Mouse (Mus musculus) heart, embryonic 15.5 days (tissue): ENCODE measurements around the gene Clic1. TPM values are rescaled to one million over a fixed set of nuclear protein-coding genes. Genes with fewer than 3 reads are reported as not detected.

Source experiments
- ATAC-seq: fragments of 200-750 bp; cut with Nextera tagmentation; replicated peaks from 2 replicates; pipeline ENCODE4 v1.8.0; 2017; ENCODE audit warnings: low read depth, moderate TSS enrichment; ENCODE audit not compliant: insufficient number of reproducible peaks, insufficient read depth, low FRiP score
- H3K27ac ChIP-seq: fragments of 300-500 bp; sonication (generic); 2 replicates; pipeline ENCODE4 v1.5.1; 2015; ENCODE audit warnings: mild to moderate bottlenecking, inconsistent platforms
- H3K27me3 ChIP-seq: fragments of 300-500 bp; sonication (generic); 2 replicates; pipeline ENCODE4 v1.6.1; 2015; ENCODE audit warnings: inconsistent platforms
- H3K36me3 ChIP-seq: fragments of 300-500 bp; sonication (generic); 2 replicates; pipeline ENCODE4 v1.6.1; 2015; ENCODE audit warnings: mild to moderate bottlenecking, inconsistent platforms
- H3K4me1 ChIP-seq: fragments of 300-500 bp; sonication (generic); replicated peaks from 2 replicates; pipeline ENCODE4 v1.6.1; 2015; ENCODE audit warnings: inconsistent platforms
- H3K4me2 ChIP-seq: fragments of 300-500 bp; sonication (generic); 2 replicates; pipeline ENCODE4 v1.6.1; 2015; ENCODE audit warnings: inconsistent platforms, mild to moderate bottlenecking, moderate library complexity
- H3K4me3 ChIP-seq: fragments of 300-500 bp; sonication (generic); 2 replicates; pipeline ENCODE4 v1.5.1; 2015; ENCODE audit warnings: mild to moderate bottlenecking, inconsistent platforms
- H3K9ac ChIP-seq: fragments of 300-500 bp; sonication (generic); 2 replicates; pipeline ENCODE4 v1.6.1; 2015; ENCODE audit warnings: mild to moderate bottlenecking, inconsistent platforms
- H3K9me3 ChIP-seq: fragments of 300-500 bp; sonication (generic); replicated peaks from 2 replicates; pipeline ENCODE4 v1.6.1; 2016; ENCODE audit warnings: inconsistent platforms
- whole genome bisulfite sequencing: fragments of 180-500 bp; shearing (Covaris S2); methylation state at CpG from one replicate; pipeline ENCODE4 v1.1.7; 2015; ENCODE audit warnings: mixed read lengths; 5-methylcytosine and 5-hydroxymethylcytosine counted together
- polyA plus RNA-seq: library from polyadenylated mRNA; unstranded; fragments of >200 nt; fragmentation: Nextera tagmentation; extraction: Ambion mirVana; gene quantifications from 2 replicates; pipeline ENCODE4 v1.2.1, GENCODE M21; 2015

Gene Clic1
- polyA plus RNA-seq, 1 experiment from 2014 or later: 307 TPM

DNA sequence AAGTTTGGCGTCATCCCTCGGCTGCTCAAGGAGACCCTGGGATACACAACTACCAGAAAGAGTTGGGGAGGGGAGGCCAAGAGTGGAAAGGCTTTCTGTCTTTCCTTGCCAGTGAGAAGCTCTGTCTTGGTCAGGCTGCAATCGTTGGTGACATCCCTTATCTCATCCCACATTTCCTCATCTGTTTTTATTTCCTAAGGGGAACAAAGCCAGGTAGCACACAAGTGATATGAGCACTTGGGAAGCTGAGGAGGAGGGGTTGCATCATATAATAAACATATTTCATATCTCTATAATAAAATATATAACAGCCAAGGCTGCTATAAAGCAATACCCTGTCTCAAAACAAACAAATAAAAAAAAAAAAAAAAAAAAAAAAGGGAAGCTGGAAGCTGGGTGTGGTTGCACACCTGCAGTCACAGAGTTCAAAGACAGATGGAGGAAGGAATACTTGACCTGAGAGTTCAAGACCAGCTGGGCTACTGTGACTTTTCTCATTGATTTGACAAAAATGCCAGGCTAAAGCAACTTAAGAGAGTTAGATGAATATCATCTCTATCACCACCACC, 34.2 kb downstream of the Clic1 start:
- WGBS: 55% methylated on average over 3 of the region's 3 CpGs
- Histone ChIP-seq H3K9ac (no peak overlapping the region), H3K27ac (no peak overlapping the region), H3K27me3 (0 out of 2 replicates have a peak, but pooled peaks cover 4% of the 10 kb centered on the region), H3K4me2 (no peak overlapping the region), H3K4me1 (peaks cover 10% of the 10 kb centered on the region), H3K4me3 (no peak overlapping the region), H3K36me3 (no peaks in the 10 kb centered on the region), H3K9me3 (no peaks in the 10 kb centered on the region)
- ATAC-seq: no peak

DNA sequence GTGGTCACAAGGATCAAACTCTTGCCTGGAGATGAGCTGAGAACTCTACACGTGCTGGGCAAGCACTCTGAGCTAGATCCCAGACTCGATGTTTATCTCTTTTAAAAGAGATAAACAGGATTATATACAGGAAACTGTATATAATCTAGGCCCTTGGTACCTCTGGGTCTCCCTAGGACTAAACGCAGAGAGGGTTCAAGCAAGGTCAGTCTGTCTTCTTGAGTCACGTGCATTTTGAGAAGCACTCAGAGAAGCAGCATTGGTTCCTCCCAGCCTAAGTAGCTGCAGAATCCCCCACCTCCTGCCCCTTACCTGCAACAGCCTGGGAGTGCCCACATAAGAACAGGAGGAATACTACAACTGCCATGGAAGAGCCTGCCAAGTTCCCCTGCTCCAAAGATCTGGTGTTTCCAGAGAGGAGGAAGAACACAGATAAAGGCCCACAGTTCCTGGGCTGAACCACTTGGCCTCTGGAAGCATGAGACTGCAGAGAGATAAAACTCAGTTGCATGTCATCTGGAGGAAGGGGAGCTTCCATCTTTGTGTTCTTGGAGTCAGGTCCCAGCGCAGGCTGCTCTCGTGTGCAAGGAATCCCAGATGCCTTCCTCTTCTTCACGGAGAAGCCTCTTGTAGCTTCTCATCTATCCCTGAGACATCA, 35.6 kb downstream of the Clic1 start, which contains the start of gene Ly6g6f:
Gene Ly6g6f, minus strand, starts transcription at position 403 of the 658 bp plus-strand sequence.
- Histone ChIP-seq H3K36me3 (no peaks in the 10 kb centered on the region), H3K9ac (no peak within 1 kb of the TSS), H3K4me3 (no peak within 1 kb of the TSS), H3K27me3 (0 out of 2 replicates have a peak, but pooled peaks cover 4% of the 10 kb centered on the region), H3K4me1 (peaks cover 6% of the 10 kb centered on the region), H3K27ac (no peak within 1 kb of the TSS), H3K9me3 (no peaks in the 10 kb centered on the region), H3K4me2 (no peak within 1 kb of the TSS)
- no peak for ATAC-seq
- WGBS: 50% methylated on average over 7 of the region's 7 CpGs

DNA sequence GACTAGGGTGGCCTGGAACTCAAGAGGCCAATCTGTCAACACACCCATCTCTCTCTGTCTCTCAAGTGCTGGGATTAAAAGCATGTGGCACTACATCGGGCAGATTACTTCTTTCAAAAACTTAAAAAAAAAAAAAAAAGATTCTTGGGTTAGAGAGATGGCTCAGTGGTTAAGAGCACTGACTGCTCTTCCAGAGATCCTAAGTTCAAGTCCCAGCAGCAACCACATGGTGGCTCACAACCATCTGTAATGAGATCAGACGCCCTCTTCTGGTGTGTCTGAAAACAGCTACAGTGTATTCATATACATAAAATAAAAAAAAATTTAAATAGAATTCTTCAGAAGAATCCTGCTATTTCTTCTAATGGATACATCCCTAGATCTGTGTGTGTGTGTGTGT, 38.4 kb downstream of the Clic1 start:
- H3K9ac ChIP-seq: no peak overlapping the region
- no peak for ATAC-seq
- H3K9me3 ChIP-seq: no peaks in the 10 kb centered on the region
- H3K36me3 ChIP-seq: peaks cover 15% of the 10 kb centered on the region
- no peak overlapping the region for H3K27ac ChIP-seq
- WGBS: 29% methylated on average over 2 of the region's 2 CpGs
- no peak overlapping the region for H3K4me3 ChIP-seq
- H3K4me1 ChIP-seq: peaks cover 11% of the 10 kb centered on the region
- H3K4me2 ChIP-seq: no peak overlapping the region
- H3K27me3 ChIP-seq: no peaks in the 10 kb centered on the region

DNA sequence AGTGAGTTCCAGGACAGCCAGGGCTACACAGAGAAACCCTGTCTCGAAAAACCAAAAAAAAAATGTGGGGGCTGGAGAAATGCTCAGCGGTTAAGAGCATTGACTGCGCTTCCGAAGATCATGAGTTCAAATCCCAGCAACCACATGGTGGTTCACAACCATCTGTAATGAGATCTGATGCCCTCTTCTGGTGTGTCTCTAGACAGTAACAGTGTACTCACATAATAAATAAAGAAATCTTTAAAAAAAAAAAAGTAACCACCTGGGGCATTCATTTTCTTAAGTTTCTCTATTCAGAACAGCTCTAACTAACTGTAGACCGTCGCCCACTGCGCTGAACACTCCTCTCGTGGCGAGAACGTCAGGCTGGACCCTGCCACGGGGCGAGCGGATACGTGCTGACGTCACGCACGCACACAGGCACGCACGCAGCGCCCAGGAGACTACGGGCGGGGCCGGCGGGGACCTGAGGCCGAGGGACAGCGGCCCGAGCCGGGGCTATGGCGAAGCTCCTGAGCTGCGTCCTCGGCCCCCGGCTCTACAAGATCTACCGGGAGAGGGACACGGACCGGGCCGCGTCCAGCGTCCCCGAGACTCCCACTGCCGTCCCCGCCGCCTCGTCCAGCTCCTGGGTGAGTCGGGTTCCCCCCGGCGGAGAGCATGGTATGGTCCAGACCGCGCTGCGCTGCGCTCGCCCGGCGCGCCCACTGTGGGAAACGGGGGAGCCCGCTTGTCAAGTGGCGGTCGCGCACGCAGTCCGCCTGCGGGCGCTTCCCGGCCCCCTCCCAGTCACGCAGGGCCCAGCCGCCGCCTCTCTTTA, 39.3 kb downstream of the Clic1 start, which contains the start of gene Abhd16a:
Gene Abhd16a, plus strand, starts transcription at position 439 of the 820 bp plus-strand sequence.
- Histone ChIP-seq H3K27ac (peak within 1 kb of the TSS; percentile 95), H3K4me1 (peaks cover 11% of the 10 kb centered on the region), H3K27me3 (no peaks in the 10 kb centered on the region), H3K4me2 (peak within 1 kb of the TSS; percentile 74), H3K36me3 (peaks cover 22% of the 10 kb centered on the region), H3K9ac (peak within 1 kb of the TSS; percentile 82), H3K9me3 (no peaks in the 10 kb centered on the region), H3K4me3 (peak within 1 kb of the TSS; percentile 59)
- 3% methylated on average over 67 of the region's 67 CpGs for WGBS
- peak; percentile 97 for ATAC-seq

DNA sequence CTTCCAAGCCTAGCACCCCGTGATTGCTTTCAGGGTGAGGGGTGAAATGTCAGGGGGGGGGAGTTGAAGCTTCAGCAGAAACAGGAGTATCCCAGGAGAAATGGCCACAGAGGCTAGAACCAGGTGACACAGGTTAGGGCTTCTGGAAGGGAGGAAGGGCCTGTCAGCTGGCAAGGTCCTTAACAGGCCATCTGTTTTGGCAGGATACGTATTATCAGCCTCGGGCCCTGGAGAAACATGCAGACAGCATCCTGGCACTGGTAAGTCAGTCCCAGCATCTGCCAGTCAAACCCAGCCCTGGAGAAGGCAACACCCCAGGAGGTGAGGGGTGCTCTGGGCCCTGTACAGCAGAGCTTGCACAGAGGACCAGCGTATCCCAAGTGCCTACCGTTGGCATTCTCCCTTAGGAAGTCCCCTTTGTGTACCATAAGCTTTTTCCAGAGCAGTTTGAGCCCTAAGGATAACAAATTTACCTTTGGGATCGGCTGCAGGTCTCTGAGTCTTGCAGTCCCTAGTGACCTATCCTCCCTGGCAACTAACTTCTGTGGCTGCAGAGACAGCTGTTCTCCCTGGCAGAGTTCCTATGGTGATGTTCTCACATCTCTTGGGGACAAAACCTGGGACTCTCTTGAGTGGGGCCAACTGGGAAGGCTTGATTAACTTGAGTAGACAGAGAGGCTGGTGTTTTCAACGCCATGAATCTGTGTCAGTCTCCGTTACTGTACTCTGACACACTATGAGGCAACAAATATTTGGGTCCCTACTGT, 40.6 kb downstream of the Clic1 start:
- Histone ChIP-seq H3K36me3 (peaks cover 35% of the 10 kb centered on the region), H3K4me1 (peaks cover 11% of the 10 kb centered on the region), H3K9me3 (no peaks in the 10 kb centered on the region), H3K27me3 (no peaks in the 10 kb centered on the region), H3K4me2 (peak overlapping the region; percentile 74), H3K4me3 (peak overlapping the region; percentile 59), H3K27ac (peak overlapping the region; percentile 95), H3K9ac (peak overlapping the region; percentile 82)
- no peak for ATAC-seq
- 55% methylated on average over 8 of the region's 8 CpGs for WGBS

DNA sequence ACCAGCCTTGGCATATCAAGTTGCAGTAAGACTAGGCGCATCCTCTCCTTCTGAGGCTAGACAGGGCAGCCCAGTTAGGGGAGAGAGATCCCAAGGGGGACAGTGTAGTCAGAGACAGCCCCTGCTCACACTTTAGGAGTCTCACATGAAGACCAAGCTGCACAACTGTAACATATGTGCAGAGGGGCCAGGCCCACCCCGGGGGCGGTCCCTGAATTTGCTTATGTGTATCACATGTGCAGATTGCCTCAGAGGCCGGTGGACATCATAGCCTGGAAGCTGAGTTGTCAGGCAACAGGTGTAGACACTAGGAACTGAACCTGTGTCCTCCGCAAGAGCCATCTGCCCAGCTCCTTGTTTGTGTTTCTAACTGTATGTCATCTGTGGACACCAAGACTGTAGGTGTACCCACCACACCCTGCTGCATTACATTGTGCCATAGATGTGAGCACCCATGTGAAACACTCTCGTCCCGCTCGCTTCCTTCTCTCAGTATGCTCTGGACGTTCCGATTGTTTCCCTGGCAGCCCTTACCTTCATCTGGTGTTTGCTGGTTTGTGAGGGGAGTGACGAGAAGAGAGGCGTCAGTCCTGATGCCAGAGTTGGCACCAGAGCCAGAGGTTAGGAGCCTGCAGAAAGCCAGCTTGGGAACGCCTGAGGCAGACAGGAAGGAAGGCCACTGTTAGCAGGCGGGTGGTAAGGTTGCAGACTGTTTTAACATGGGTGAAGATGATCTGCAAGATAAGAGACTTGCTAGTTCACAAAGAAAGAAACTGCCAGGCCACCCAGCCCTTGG, 42.8 kb downstream of the Clic1 start:
- Histone ChIP-seq H3K9ac (no peak overlapping the region), H3K4me1 (peaks cover 11% of the 10 kb centered on the region), H3K4me3 (no peak overlapping the region), H3K27me3 (no peaks in the 10 kb centered on the region), H3K27ac (no peak overlapping the region), H3K4me2 (no peak overlapping the region), H3K36me3 (peaks cover 53% of the 10 kb centered on the region), H3K9me3 (no peaks in the 10 kb centered on the region)
- ATAC-seq: no peak
- 86% methylated on average over 14 of the region's 14 CpGs for WGBS

DNA sequence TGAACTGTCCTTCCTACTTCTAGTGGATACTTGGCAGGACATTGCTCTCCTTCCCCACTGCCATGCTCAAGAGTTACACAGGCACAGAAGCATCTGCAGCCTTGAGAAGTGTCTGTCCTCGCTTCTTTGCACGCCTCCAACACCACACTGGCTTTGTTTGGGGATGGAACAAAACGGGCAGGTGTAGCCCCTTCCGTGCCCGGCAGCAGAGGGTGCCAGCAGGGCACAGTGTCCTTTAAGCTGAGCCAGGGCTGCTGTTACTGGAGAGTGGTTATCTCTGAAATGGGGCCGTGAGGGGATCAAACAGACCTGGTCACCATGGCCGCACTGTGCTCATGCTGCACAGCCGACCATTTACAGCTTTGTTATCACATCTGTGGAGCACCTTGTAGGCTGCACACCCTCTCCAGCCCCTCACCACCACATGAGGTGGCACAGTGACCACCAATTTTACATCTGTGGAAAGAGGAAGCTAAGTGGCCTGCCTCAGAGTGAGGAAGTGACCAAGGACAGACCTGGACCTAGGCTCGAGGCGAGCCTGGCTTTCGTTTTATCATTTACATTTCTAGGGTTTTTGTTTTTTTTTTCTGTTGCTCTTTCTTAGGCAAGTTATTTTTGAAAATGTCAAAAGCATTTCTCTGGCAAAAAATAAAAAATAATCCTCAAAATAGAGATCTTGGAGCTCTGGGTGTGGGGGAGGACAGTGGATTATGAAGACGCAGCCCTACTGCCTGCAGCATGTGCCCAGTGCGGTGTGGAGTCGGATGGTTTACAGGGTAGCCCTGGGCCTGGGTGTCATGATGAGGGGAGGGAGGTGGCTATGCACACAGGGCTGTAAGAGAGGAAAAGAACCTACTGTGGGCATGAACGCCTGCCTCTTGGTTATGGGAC, 45.0 kb downstream of the Clic1 start:
- Histone ChIP-seq H3K4me2 (no peak overlapping the region), H3K27me3 (no peaks in the 10 kb centered on the region), H3K9me3 (no peaks in the 10 kb centered on the region), H3K27ac (no peak overlapping the region), H3K9ac (no peak overlapping the region), H3K4me1 (peaks cover 11% of the 10 kb centered on the region), H3K4me3 (no peak overlapping the region), H3K36me3 (peaks cover 72% of the 10 kb centered on the region)
- WGBS: 76% methylated on average over 15 of the region's 15 CpGs
- ATAC-seq: no peak

DNA sequence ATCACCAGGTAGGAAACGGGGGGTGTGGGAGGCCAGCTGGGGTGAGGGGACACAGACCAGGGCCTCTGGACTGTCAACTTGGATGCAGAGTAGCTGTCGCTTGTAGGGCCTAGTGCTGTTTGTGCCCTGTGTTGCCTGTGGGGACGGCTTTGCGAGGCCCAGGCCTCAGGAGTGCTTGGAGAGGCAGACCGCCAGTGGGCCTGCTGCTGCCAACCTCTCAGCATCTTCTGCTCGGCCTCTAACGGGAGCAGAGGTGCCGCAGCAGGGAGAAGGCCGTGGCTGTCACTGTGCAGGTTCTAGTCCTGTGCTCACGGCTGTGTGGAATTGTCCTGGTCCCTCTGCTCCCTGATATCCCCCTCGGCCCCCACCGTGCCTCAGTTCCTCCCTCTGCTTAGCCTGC, 46.8 kb downstream of the Clic1 start:
- H3K36me3 ChIP-seq: peaks cover 85% of the 10 kb centered on the region
- no peaks in the 10 kb centered on the region for H3K27me3 ChIP-seq
- H3K27ac ChIP-seq: no peak overlapping the region; the same call in 1 of the 2 replicates
- 87% methylated on average over 12 of the region's 12 CpGs for WGBS
- H3K4me2 ChIP-seq: no peak overlapping the region
- H3K4me1 ChIP-seq: no peaks in the 10 kb centered on the region
- no peak for ATAC-seq
- H3K9ac ChIP-seq: no peak overlapping the region
- H3K9me3 ChIP-seq: no peaks in the 10 kb centered on the region
- H3K4me3 ChIP-seq: no peak overlapping the region

DNA sequence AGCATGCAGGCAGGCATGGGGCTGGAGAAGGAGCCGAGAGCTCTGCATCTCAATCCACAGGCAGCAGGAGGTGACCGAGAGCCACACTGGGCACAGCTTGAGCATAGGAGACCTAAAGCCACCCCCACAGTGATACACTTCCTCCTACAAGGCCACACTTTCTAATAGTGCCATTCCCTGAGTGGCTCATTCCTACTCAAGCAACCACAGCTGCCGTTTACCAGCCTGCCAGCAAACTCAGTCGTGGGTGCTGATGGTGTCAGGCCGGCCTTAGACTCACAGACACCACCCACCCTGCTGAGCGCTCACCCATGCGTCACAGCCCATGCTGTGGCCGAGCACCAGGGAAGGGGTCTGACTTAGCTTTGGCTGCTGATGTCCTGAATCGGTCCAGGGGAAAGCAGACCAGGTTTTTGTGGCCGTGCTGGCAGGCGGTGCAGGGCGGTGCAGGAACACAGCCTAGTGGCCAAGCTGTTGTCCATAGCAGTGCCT, 47.4 kb downstream of the Clic1 start:
- 86% methylated on average over 12 of the region's 12 CpGs for WGBS
- H3K36me3 ChIP-seq: peaks cover 88% of the 10 kb centered on the region

More for the DNA sequence above, 47.4 kb downstream of the Clic1 start:
- ATAC-seq: no peak
- H3K9ac ChIP-seq: no peak overlapping the region
- no peak overlapping the region for H3K27ac ChIP-seq
- H3K27me3 ChIP-seq: no peaks in the 10 kb centered on the region
- H3K9me3 ChIP-seq: no peaks in the 10 kb centered on the region
- no peak overlapping the region for H3K4me2 ChIP-seq
- no peak overlapping the region for H3K4me3 ChIP-seq
- peaks cover 3% of the 10 kb centered on the region; the same call in 1 of the 2 replicates for H3K4me1 ChIP-seq
